Mouse (Mus musculus): Measurements from ENCODE around the gene Kdelc1. TPM values are rescaled to one million over a fixed set of nuclear protein-coding genes. Genes with fewer than 3 reads are reported as not detected.

Kdelc1 gene
- polyA plus RNA-seq, 1 experiment from 2014 or later, result 9.3 TPM

DNA sequence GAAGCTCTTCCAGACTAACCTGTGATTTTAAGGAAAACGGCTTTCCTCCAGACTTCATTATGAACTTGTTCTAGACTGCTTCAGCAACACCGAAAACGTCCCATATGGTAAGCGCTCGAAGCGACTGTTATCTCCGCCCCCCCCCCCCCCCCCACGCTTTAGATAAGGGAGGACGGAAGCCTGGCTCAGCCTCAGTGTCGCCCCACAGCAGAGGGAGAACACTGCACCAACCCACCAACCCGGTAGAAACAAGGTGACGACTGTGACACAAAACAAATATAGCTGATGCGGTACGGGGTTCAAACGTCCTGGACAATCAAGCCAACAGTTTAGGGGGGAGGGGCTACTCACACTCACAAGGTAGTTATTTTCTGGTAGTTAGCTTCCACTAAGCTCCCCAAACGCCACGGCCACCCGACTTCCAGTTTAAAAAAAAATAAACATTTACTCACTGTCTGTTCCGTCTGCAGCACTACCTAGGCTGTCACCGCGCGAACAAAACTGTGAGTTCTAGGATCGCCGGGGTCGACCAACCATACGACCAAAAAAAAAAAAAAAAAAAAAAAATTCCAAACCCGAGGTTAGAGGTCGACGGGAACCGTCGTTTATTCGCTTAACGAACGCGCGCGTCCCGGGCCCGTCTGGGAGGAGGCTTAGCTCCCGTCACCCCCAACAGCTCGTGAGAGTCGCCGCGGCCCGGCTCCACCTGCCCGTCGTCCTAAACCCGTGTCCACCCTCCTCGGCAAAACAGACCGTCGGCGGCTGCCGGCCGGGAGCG is 17.0 kb downstream of the Kdelc1 start:
- ATAC-seq (peak; percentile 80), DNase-seq (peak; percentile 76)
- TF ChIP-seq CTCF (IDR thresholded peaks at IDR 0.05; ENCODE audit: low read depth) (0 out of 2 replicates have a peak, but pooled peaks have one; percentile 9), EP300 (IDR thresholded peaks at IDR 0.05; ENCODE audit: low read depth) (no peak)
- H3K9me3 ChIP-seq (ENCODE audit: low read length), result no peaks in the 10 kb centered on the region
- H3K4me1 ChIP-seq (ENCODE audit: insufficient read depth), result peaks cover 4% of the 10 kb centered on the region
- WGBS (ENCODE audit: insufficient replicate concordance), result under 1% methylated on average over 54 of the region's 55 CpGs
- H3K27me3 ChIP-seq (ENCODE audit: insufficient read depth, low read length), result no peaks in the 10 kb centered on the region
- peaks cover 5% of the 10 kb centered on the region; the same call in 1 of the 2 replicates for H3K36me3 ChIP-seq (replicated peaks; ENCODE audit: insufficient read depth, low read length)
- peak overlapping the region; percentile 59 for H3K4me3 ChIP-seq (ENCODE audit: low read depth, low read length)
- peak overlapping the region; percentile 73 for H3K4me2 ChIP-seq (ENCODE audit: low read depth, low read length)
- H3K27ac ChIP-seq (ENCODE audit: low read depth), result peak overlapping the region; percentile 85
- H3K9ac ChIP-seq (replicated peaks), result peak overlapping the region; percentile 66

DNA sequence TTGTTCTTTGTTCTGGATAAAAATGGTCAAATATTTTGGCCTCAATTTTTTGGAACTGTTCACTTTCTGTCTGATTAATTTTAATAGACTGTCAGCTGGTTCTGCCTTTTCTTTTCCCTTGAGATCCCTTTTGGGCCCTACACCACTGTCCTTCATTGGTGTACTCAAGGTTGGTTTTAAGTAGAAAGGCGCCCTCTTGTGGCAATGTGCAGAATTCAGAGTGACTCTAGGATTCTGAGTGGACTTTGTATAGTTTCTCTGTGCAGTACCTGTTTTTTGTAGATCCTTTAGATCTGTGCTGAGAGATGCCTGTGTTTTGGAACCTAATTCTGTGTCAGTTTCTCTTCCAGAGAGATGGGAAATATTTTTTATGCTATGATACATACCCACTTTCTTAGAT is 54.0 kb downstream of the Kdelc1 start:
- peak; percentile 60 for DNase-seq
- no peak for ATAC-seq
- Histone ChIP-seq H3K4me3 (ENCODE audit: low read depth, low read length) (no peak overlapping the region), H3K9me3 (ENCODE audit: low read length) (no peaks in the 10 kb centered on the region), H3K36me3 (replicated peaks; ENCODE audit: insufficient read depth, low read length) (no peaks in the 10 kb centered on the region), H3K4me1 (ENCODE audit: insufficient read depth) (no peaks in the 10 kb centered on the region), H3K27me3 (ENCODE audit: insufficient read depth, low read length) (no peaks in the 10 kb centered on the region), H3K27ac (ENCODE audit: low read depth) (no peak overlapping the region), H3K4me2 (ENCODE audit: low read depth, low read length) (no peak overlapping the region), H3K9ac (replicated peaks) (no peak overlapping the region)
- 0% methylated on average over 1 of the region's 1 CpGs for WGBS (ENCODE audit: insufficient replicate concordance)
- TF ChIP-seq EP300 (IDR thresholded peaks at IDR 0.05; ENCODE audit: low read depth), result no peak
- peak; percentile 72 for TF ChIP-seq CTCF (IDR thresholded peaks at IDR 0.05; ENCODE audit: low read depth)

DNA sequence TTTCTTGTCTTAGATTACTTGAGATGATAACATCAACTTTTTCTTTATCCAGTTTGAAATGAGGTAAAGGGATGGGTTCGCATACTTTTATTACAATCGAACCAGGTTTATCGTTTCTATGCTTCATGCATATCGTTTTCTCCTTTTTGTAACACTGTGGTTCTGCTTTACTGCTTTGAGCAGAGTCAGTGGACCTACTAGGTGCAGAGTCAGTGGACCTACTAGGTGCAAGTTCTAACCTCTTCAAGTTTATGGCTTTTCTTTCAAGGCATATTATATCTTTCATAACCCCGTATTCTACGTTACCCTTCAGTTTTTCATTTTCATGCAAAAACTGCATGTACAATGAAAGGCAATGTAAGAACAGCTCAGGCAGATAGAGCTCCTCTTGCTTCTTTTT is 55.2 kb downstream of the Kdelc1 start:
- DNase-seq (no peak), ATAC-seq (no peak)
- H3K9ac ChIP-seq (replicated peaks), result no peak overlapping the region
- no peaks in the 10 kb centered on the region for H3K27me3 ChIP-seq (ENCODE audit: insufficient read depth, low read length)
- no peaks in the 10 kb centered on the region for H3K9me3 ChIP-seq (ENCODE audit: low read length)
- WGBS (ENCODE audit: insufficient replicate concordance), result 92% methylated on average over 6 of the region's 6 CpGs
- H3K4me3 ChIP-seq (ENCODE audit: low read depth, low read length), result no peak overlapping the region
- H3K27ac ChIP-seq (ENCODE audit: low read depth), result no peak overlapping the region
- no peak for TF ChIP-seq EP300 (IDR thresholded peaks at IDR 0.05; ENCODE audit: low read depth)
- no peak for TF ChIP-seq CTCF (IDR thresholded peaks at IDR 0.05; ENCODE audit: low read depth)
- no peak overlapping the region for H3K4me2 ChIP-seq (ENCODE audit: low read depth, low read length)
- no peaks in the 10 kb centered on the region for H3K36me3 ChIP-seq (replicated peaks; ENCODE audit: insufficient read depth, low read length)
- no peaks in the 10 kb centered on the region for H3K4me1 ChIP-seq (ENCODE audit: insufficient read depth)

DNA sequence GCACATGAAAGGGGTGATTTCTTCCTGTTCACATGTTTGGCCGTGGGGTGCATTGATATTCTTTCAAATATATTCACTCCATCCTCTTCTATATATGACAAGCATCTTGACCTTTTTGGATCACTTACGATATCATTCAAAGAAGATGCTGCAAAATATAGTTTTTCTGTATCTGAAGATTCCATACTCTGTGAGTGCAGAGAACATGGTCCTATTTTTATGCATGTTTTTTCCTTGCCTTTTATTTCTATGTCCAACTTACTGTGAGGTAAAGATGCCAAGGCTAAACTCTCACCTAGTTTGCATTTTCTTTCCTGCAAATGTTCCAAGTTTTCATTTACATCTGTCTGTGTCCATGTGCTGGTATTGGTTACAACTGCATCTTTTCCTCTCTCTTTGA is 56.8 kb downstream of the Kdelc1 start, which contains the start of gene Gm8251:
Gm8251 (minus strand) TSS at position 101 of the 400 bp plus-strand sequence.
- H3K4me2 ChIP-seq (ENCODE audit: low read depth, low read length), result no peak within 1 kb of the TSS
- TF ChIP-seq CTCF (IDR thresholded peaks at IDR 0.05; ENCODE audit: low read depth) (no peak), EP300 (IDR thresholded peaks at IDR 0.05; ENCODE audit: low read depth) (no peak)
- H3K36me3 ChIP-seq (replicated peaks; ENCODE audit: insufficient read depth, low read length), result no peaks in the 10 kb centered on the region
- 73% methylated on average over 2 of the region's 2 CpGs for WGBS (ENCODE audit: insufficient replicate concordance)
- DNase-seq (no peak), ATAC-seq (no peak)
- no peak within 1 kb of the TSS for H3K9ac ChIP-seq (replicated peaks)
- H3K4me3 ChIP-seq (ENCODE audit: low read depth, low read length), result no peak within 1 kb of the TSS
- H3K4me1 ChIP-seq (ENCODE audit: insufficient read depth), result no peaks in the 10 kb centered on the region
- no peaks in the 10 kb centered on the region for H3K27me3 ChIP-seq (ENCODE audit: insufficient read depth, low read length)
- no peaks in the 10 kb centered on the region for H3K9me3 ChIP-seq (ENCODE audit: low read length)
- no peak within 1 kb of the TSS for H3K27ac ChIP-seq (ENCODE audit: low read depth)

DNA sequence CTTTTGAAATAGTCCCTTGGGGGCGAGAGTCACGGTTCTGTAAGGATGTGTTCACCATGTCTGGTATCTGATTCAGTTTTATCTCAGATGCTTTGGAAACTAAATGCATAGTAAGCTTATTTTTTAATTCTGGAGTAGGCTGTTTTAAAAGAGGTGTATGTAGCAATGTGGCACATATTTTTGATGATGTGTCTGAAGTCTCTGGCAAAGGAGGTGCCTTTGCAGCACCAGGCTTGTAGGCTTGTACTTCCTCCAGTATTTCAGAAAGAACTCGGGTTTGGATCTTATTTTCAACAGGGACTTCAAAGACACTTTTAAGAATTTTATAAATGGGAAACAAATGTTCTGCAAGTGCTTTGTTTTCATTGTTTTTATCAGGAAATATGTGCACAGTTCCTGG is 60.8 kb downstream of the Kdelc1 start:
- Histone ChIP-seq H3K4me3 (ENCODE audit: low read depth, low read length) (no peak overlapping the region), H3K4me1 (ENCODE audit: insufficient read depth) (no peaks in the 10 kb centered on the region), H3K27ac (ENCODE audit: low read depth) (no peak overlapping the region), H3K9me3 (ENCODE audit: low read length) (no peaks in the 10 kb centered on the region), H3K4me2 (ENCODE audit: low read depth, low read length) (no peak overlapping the region), H3K27me3 (ENCODE audit: insufficient read depth, low read length) (no peaks in the 10 kb centered on the region), H3K9ac (replicated peaks) (no peak overlapping the region), H3K36me3 (replicated peaks; ENCODE audit: insufficient read depth, low read length) (no peaks in the 10 kb centered on the region)
- ATAC-seq (no peak), DNase-seq (no peak)
- TF ChIP-seq EP300 (IDR thresholded peaks at IDR 0.05; ENCODE audit: low read depth) (no peak), CTCF (IDR thresholded peaks at IDR 0.05; ENCODE audit: low read depth) (no peak)
- WGBS (ENCODE audit: insufficient replicate concordance), result 69% methylated on average over 3 of the region's 3 CpGs

Other genes with a start within 250 kb of the Kdelc1 start
- 14.8 and 17.8 TPM in 2 replicates for gene Tpp2, start 185.2 kb downstream of the Kdelc1 start, polyA plus RNA-seq (2015; fragmentation: Nextera tagmentation; extraction: Ambion mirVana)
- 0.08 and 0.12 TPM in 2 replicates for gene Mettl21c, start 98.8 kb downstream of the Kdelc1 start, polyA plus RNA-seq (2015; fragmentation: Nextera tagmentation; extraction: Ambion mirVana)
- 0.02 and 0.04 TPM in 2 replicates for gene Gm8251, start 56.9 kb downstream of the Kdelc1 start, polyA plus RNA-seq (2015; fragmentation: Nextera tagmentation; extraction: Ambion mirVana)
- 33.9 and 36.9 TPM in 2 replicates for gene Tex30, start 16.4 kb downstream of the Kdelc1 start, polyA plus RNA-seq (2015; fragmentation: Nextera tagmentation; extraction: Ambion mirVana)
- 3.3 and 3.7 TPM in 2 replicates for gene Bivm, start 149 bp upstream of the Kdelc1 start, polyA plus RNA-seq (2015; fragmentation: Nextera tagmentation; extraction: Ambion mirVana)
- 3.6 and 3.9 TPM in 2 replicates for gene Ercc5, start 28.9 kb upstream of the Kdelc1 start, polyA plus RNA-seq (2015; fragmentation: Nextera tagmentation; extraction: Ambion mirVana)
- gene Mettl21e, start 100.2 kb upstream of the Kdelc1 start, polyA plus RNA-seq (2015; fragmentation: Nextera tagmentation; extraction: Ambion mirVana), result 0.15 TPM in 1 of 2 replicates, not detected in the other

Data from liver, postnatal 0 days (tissue).